Mouse (Mus musculus): ENCODE measurements around the gene Zfp30. TPM values are rescaled to one million over a fixed set of nuclear protein-coding genes. Genes with fewer than 3 reads are reported as not detected.

Zfp30 gene
- polyA plus RNA-seq, 1 experiment from 2014 or later, result 6.9 TPM

DNA sequence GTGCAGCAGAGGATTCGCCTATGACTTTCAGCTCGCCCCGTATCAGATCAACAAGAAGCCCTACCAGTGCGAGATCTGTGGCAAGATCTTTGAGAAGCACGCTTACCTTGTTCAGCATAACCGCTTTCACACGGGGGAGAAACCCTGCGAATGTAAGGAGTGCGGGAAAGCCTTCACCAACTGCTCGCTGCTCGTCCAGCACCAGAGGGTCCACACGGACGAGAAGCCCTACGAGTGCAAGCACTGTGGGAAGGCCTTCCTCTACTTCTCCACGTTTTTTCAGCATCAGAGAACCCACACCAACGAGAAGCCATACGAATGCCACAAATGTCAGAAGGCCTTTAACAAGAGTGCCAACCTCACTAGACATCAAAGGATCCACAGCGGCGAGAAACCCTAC lies 7.2 kb upstream of the Zfp30 start:
- 95% methylated on average over 19 of the region's 19 CpGs for WGBS
- Histone ChIP-seq H3K9ac (ENCODE audit: low read length) (no peak overlapping the region), H3K9me3 (ENCODE audit: control insufficient read depth, low read length) (peaks cover 2% of the 10 kb centered on the region; the same call in 1 of the 2 replicates), H3K36me3 (ENCODE audit: control insufficient read depth, insufficient read depth, low read length) (peaks cover 49% of the 10 kb centered on the region), H3K4me3 (ENCODE audit: low read length) (no peak overlapping the region), H3K4me1 (replicated peaks; ENCODE audit: control insufficient read depth, insufficient read depth, low read length) (no peaks in the 10 kb centered on the region), H3K4me2 (ENCODE audit: low read depth, low read length) (no peak overlapping the region), H3K27ac (ENCODE audit: low read length) (no peak overlapping the region), H3K27me3 (ENCODE audit: control insufficient read depth, insufficient read depth, low read depth, low read length) (no peaks in the 10 kb centered on the region)
- ATAC-seq (ENCODE audit: low read depth), result no peak

- peaks cover 2% of the 10 kb centered on the region; the same call in 1 of the 2 replicates for H3K9me3 ChIP-seq (ENCODE audit: control insufficient read depth, low read length)
- no peak for ATAC-seq (ENCODE audit: low read depth)
- H3K4me3 ChIP-seq (ENCODE audit: low read length), result no peak overlapping the region
- no peak overlapping the region for H3K4me2 ChIP-seq (ENCODE audit: low read depth, low read length)
- H3K36me3 ChIP-seq (ENCODE audit: control insufficient read depth, insufficient read depth, low read length), result peaks cover 42% of the 10 kb centered on the region
- no peaks in the 10 kb centered on the region for H3K4me1 ChIP-seq (replicated peaks; ENCODE audit: control insufficient read depth, insufficient read depth, low read length)
- H3K27me3 ChIP-seq (ENCODE audit: control insufficient read depth, insufficient read depth, low read depth, low read length), result no peaks in the 10 kb centered on the region
- WGBS, result 91% methylated on average over 10 of the region's 10 CpGs
- H3K27ac ChIP-seq (ENCODE audit: low read length), result no peak overlapping the region
- no peak overlapping the region for H3K9ac ChIP-seq (ENCODE audit: low read length)
These were observed 6.4 kb upstream of the Zfp30 start for GRCm38 (mm10) chr7:29777372-29777771.

- Histone ChIP-seq H3K9ac (ENCODE audit: low read length) (peak overlapping the region; percentile 45), H3K4me1 (replicated peaks; ENCODE audit: control insufficient read depth, insufficient read depth, low read length) (peaks cover 11% of the 10 kb centered on the region), H3K27ac (ENCODE audit: low read length) (no peak overlapping the region), H3K4me3 (ENCODE audit: low read length) (peak overlapping the region; percentile 68), H3K36me3 (ENCODE audit: control insufficient read depth, insufficient read depth, low read length) (peaks cover 14% of the 10 kb centered on the region), H3K4me2 (ENCODE audit: low read depth, low read length) (peak overlapping the region; percentile 82), H3K9me3 (ENCODE audit: control insufficient read depth, low read length) (no peaks in the 10 kb centered on the region), H3K27me3 (ENCODE audit: control insufficient read depth, insufficient read depth, low read depth, low read length) (no peaks in the 10 kb centered on the region)
- WGBS, result 40% methylated on average over 8 of the region's 8 CpGs
- ATAC-seq (ENCODE audit: low read depth), result no peak
These were observed 1.2 kb downstream of the Zfp30 start for GRCm38 (mm10) chr7:29785023-29785422.

DNA sequence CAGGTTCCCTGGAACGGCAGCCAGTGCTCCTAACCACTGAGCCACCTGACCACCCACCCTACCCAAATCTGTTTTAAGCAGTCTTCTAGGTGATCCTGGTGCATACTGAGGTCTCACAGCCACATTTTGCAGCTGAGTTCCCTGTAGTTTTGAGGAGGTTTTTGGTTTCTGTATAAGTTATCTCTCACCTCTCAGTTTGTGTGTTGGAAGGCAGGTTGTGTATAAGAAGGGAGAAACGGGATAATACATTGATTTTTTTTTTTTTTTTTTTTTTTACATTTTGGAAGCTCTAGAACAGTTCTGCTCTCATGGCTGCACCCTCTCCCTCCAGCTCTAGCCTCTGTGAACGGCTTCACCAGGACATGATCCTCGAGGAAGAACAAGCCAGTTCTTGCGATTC lies 2.1 kb downstream of the Zfp30 start:
- no peaks in the 10 kb centered on the region for H3K27me3 ChIP-seq (ENCODE audit: control insufficient read depth, insufficient read depth, low read depth, low read length)
- peak overlapping the region; percentile 82 for H3K4me2 ChIP-seq (ENCODE audit: low read depth, low read length)
- WGBS, result 67% methylated on average over 5 of the region's 5 CpGs
- H3K36me3 ChIP-seq (ENCODE audit: control insufficient read depth, insufficient read depth, low read length), result peaks cover 17% of the 10 kb centered on the region
- no peak overlapping the region for H3K27ac ChIP-seq (ENCODE audit: low read length)
- H3K4me3 ChIP-seq (ENCODE audit: low read length), result peak overlapping the region; percentile 68
- H3K9ac ChIP-seq (ENCODE audit: low read length), result peak overlapping the region; percentile 45
- no peak for ATAC-seq (ENCODE audit: low read depth)
- peaks cover 11% of the 10 kb centered on the region for H3K4me1 ChIP-seq (replicated peaks; ENCODE audit: control insufficient read depth, insufficient read depth, low read length)
- H3K9me3 ChIP-seq (ENCODE audit: control insufficient read depth, low read length), result no peaks in the 10 kb centered on the region

DNA sequence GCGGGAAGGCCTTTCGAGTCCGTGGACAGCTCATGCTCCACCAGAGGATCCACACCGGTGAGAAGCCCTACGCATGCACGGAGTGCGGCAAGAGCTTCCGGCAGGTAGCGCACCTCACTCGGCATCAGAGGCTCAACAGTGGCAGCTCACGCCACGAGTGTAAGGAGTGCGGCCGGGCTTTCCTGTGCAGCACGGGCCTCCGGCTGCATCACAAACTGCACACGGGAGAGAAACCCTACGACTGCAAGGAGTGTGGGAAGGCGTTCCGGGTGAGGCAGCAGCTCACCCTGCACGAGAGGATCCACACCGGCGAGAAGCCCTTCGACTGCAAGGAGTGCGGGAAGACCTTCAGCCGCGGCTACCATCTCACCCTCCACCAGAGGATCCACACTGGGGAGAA lies 9.1 kb downstream of the Zfp30 start:
- 38% methylated on average over 27 of the region's 27 CpGs for WGBS
- peaks cover 11% of the 10 kb centered on the region for H3K9me3 ChIP-seq (ENCODE audit: control insufficient read depth, low read length)
- no peak for ATAC-seq (ENCODE audit: low read depth)
- H3K9ac ChIP-seq (ENCODE audit: low read length), result no peak overlapping the region; the same call in 1 of the 2 replicates
- H3K4me1 ChIP-seq (replicated peaks; ENCODE audit: control insufficient read depth, insufficient read depth, low read length), result no peaks in the 10 kb centered on the region
- no peaks in the 10 kb centered on the region for H3K27me3 ChIP-seq (ENCODE audit: control insufficient read depth, insufficient read depth, low read depth, low read length)
- peaks cover 41% of the 10 kb centered on the region for H3K36me3 ChIP-seq (ENCODE audit: control insufficient read depth, insufficient read depth, low read length)
- no peak overlapping the region for H3K27ac ChIP-seq (ENCODE audit: low read length)
- no peak overlapping the region for H3K4me2 ChIP-seq (ENCODE audit: low read depth, low read length)
- no peak overlapping the region for H3K4me3 ChIP-seq (ENCODE audit: low read length)

DNA sequence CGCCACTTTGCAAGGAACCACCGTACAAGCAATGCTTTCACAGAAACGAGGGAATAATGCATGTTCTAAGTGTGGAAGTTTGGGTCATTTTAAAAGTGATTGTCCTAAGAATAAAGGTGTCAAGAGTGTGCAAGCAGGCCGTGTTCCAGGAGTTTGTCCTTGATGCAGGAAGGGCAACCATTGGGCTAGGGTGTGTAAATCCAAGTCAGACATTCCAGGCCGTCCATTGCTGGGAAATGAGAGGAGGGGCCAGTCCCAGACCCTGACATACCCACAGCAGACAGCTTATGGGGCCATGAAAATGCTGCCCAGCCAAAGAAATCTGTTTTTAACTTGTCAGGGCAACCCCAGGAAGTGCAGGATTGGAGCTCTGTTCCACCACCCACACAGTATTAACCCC lies 23.2 kb downstream of the Zfp30 start:
- Histone ChIP-seq H3K4me2 (ENCODE audit: low read depth, low read length) (no peak overlapping the region), H3K9me3 (ENCODE audit: control insufficient read depth, low read length) (no peaks in the 10 kb centered on the region; the same call in 1 of the 2 replicates), H3K9ac (ENCODE audit: low read length) (no peak overlapping the region), H3K4me1 (replicated peaks; ENCODE audit: control insufficient read depth, insufficient read depth, low read length) (no peaks in the 10 kb centered on the region), H3K4me3 (ENCODE audit: low read length) (no peak overlapping the region), H3K27me3 (ENCODE audit: control insufficient read depth, insufficient read depth, low read depth, low read length) (no peaks in the 10 kb centered on the region), H3K36me3 (ENCODE audit: control insufficient read depth, insufficient read depth, low read length) (no peaks in the 10 kb centered on the region), H3K27ac (ENCODE audit: low read length) (no peak overlapping the region)
- 77% methylated on average over 5 of the region's 5 CpGs for WGBS
- ATAC-seq (ENCODE audit: low read depth), result no peak

- Histone ChIP-seq H3K9ac (ENCODE audit: low read length) (no peak overlapping the region), H3K9me3 (ENCODE audit: control insufficient read depth, low read length) (no peaks in the 10 kb centered on the region; the same call in 1 of the 2 replicates), H3K4me2 (ENCODE audit: low read depth, low read length) (no peak overlapping the region), H3K4me1 (replicated peaks; ENCODE audit: control insufficient read depth, insufficient read depth, low read length) (peaks cover 15% of the 10 kb centered on the region), H3K27ac (ENCODE audit: low read length) (no peak overlapping the region), H3K27me3 (ENCODE audit: control insufficient read depth, insufficient read depth, low read depth, low read length) (no peaks in the 10 kb centered on the region), H3K4me3 (ENCODE audit: low read length) (no peak overlapping the region), H3K36me3 (ENCODE audit: control insufficient read depth, insufficient read depth, low read length) (no peaks in the 10 kb centered on the region)
- no peak for ATAC-seq (ENCODE audit: low read depth)
- WGBS, result 95% methylated on average over 1 of the region's 1 CpGs
These were observed 28.4 kb downstream of the Zfp30 start for GRCm38 (mm10) chr7:29812244-29812643.

GRCm38 (mm10) chr7:29814381-29814780 lies 30.6 kb downstream of the Zfp30 start:
- no peaks in the 10 kb centered on the region for H3K36me3 ChIP-seq (ENCODE audit: control insufficient read depth, insufficient read depth, low read length)
- H3K4me2 ChIP-seq (ENCODE audit: low read depth, low read length), result no peak overlapping the region
- no peak for ATAC-seq (ENCODE audit: low read depth)
- H3K9ac ChIP-seq (ENCODE audit: low read length), result no peak overlapping the region
- H3K27me3 ChIP-seq (ENCODE audit: control insufficient read depth, insufficient read depth, low read depth, low read length), result no peaks in the 10 kb centered on the region
- no peaks in the 10 kb centered on the region for H3K9me3 ChIP-seq (ENCODE audit: control insufficient read depth, low read length)
- H3K4me1 ChIP-seq (replicated peaks; ENCODE audit: control insufficient read depth, insufficient read depth, low read length), result peaks cover 21% of the 10 kb centered on the region
- WGBS, result 85% methylated on average over 2 of the region's 2 CpGs
- H3K4me3 ChIP-seq (ENCODE audit: low read length), result no peak overlapping the region
- H3K27ac ChIP-seq (ENCODE audit: low read length), result no peak overlapping the region

GRCm38 (mm10) chr7:29815061-29815784 lies 31.4 kb downstream of the Zfp30 start:
- peaks cover 24% of the 10 kb centered on the region for H3K4me1 ChIP-seq (replicated peaks; ENCODE audit: control insufficient read depth, insufficient read depth, low read length)
- H3K27me3 ChIP-seq (ENCODE audit: control insufficient read depth, insufficient read depth, low read depth, low read length), result no peaks in the 10 kb centered on the region
- no peaks in the 10 kb centered on the region for H3K9me3 ChIP-seq (ENCODE audit: control insufficient read depth, low read length)
- peak overlapping the region; percentile 75 for H3K4me2 ChIP-seq (ENCODE audit: low read depth, low read length)
- H3K9ac ChIP-seq (ENCODE audit: low read length), result peak overlapping the region; percentile 74
- 3% methylated on average over 12 of the region's 12 CpGs for WGBS
- H3K4me3 ChIP-seq (ENCODE audit: low read length), result peak overlapping the region; percentile 83
- peak; percentile 15 for ATAC-seq (ENCODE audit: low read depth)
- H3K27ac ChIP-seq (ENCODE audit: low read length), result peak overlapping the region; percentile 43
- no peaks in the 10 kb centered on the region for H3K36me3 ChIP-seq (ENCODE audit: control insufficient read depth, insufficient read depth, low read length)
